Mouse (Mus musculus) C2C12 (cell line): ENCODE measurements around the gene Fads2. TPM values are rescaled to one million over a fixed set of nuclear protein-coding genes. Genes with fewer than 3 reads are reported as not detected.

Source experiments
- H3K27me3 ChIP-seq: one replicate; pipeline ENCODE4 v1.6.1; 2011; ENCODE audit not compliant: control insufficient read depth, insufficient read depth, insufficient read length
- H3K36me3 ChIP-seq: one replicate; pipeline ENCODE4 v1.6.1; 2011; ENCODE audit not compliant: control insufficient read depth, insufficient read depth
- H3K4me3 ChIP-seq: one replicate; pipeline ENCODE4 v1.5.1; 2011; ENCODE audit warnings: mild to moderate bottlenecking, control low read depth; ENCODE audit not compliant: poor library complexity, insufficient read depth, severe bottlenecking
- H3K79me2 ChIP-seq: one replicate; pipeline ENCODE4 v1.6.1; 2011; ENCODE audit not compliant: control insufficient read depth, insufficient read depth
- H3K79me3 ChIP-seq: one replicate; pipeline ENCODE4 v1.6.1; 2011; ENCODE audit warnings: low read depth, control low read depth
- H3ac ChIP-seq: one replicate; pipeline ENCODE3; 2011; ENCODE audit warnings: low read depth; ENCODE audit not compliant: control insufficient read depth, insufficient read length
- CEBPB ChIP-seq: IDR thresholded peaks from one replicate; pipeline ENCODE4 v1.6.1; 2011; ENCODE audit warnings: low read depth, mild to moderate bottlenecking, control low read depth, moderate library complexity
- CTCF ChIP-seq: IDR thresholded peaks from one replicate; pipeline ENCODE4 v1.5.1; 2011; ENCODE audit not compliant: control insufficient read depth, insufficient read depth, insufficient read length
- FOSL1 ChIP-seq: IDR thresholded peaks from one replicate; pipeline ENCODE4 v1.8.0; 2011; ENCODE audit warnings: mild to moderate bottlenecking, low read length; ENCODE audit not compliant: poor library complexity, insufficient read depth, severe bottlenecking
- MAX ChIP-seq: IDR thresholded peaks from one replicate; pipeline ENCODE4 v1.6.1; 2011; ENCODE audit warnings: mild to moderate bottlenecking, control low read depth
- MYOD1 ChIP-seq: IDR thresholded peaks from one replicate; pipeline ENCODE4 v1.6.1; 2011; ENCODE audit warnings: low read depth; ENCODE audit not compliant: control insufficient read depth, insufficient read length
- MYOG ChIP-seq: IDR thresholded peaks from one replicate; pipeline ENCODE4 v1.6.1; 2011; ENCODE audit not compliant: control insufficient read depth, insufficient read length; ENCODE audit errors: extremely low read depth
- USF1 ChIP-seq: IDR thresholded peaks from one replicate; pipeline ENCODE4 v1.6.1; 2011; ENCODE audit warnings: low read depth, mild to moderate bottlenecking, control low read depth, moderate library complexity
- polyA plus RNA-seq: library from polyadenylated mRNA; unstranded; fragments of >200 nt; fragmentation: generic; extraction: Trizol; gene quantifications from one replicate; pipeline ENCODE4 v1.2.1, GENCODE M21; 2012; ENCODE audit warnings: missing spikeins

Fads2 gene
- polyA plus RNA-seq, 1 experiment = 72.6 TPM

- Histone ChIP-seq H3K79me2 (peaks cover 30% of the 10 kb centered on the region), H3K27me3 (no peaks in the 10 kb centered on the region), H3K79me3 (peaks cover 7% of the 10 kb centered on the region), H3K4me3 (no peak overlapping the region), H3ac (no peak overlapping the region), H3K36me3 (peaks cover 94% of the 10 kb centered on the region)
- no peak for TF ChIP-seq MAX
- TF ChIP-seq MYOG = no peak
- no peak for TF ChIP-seq CEBPB
- no peak for TF ChIP-seq CTCF
- no peak for TF ChIP-seq USF1
- no peak for TF ChIP-seq FOSL1
- no peak for TF ChIP-seq MYOD1
Observed at GRCm38 (mm10) chr19:10055261-10055660, 46.3 kb downstream of the Fads2 start.

- no peak for TF ChIP-seq CTCF
- TF ChIP-seq FOSL1 = no peak
- no peak for TF ChIP-seq USF1
- no peak for TF ChIP-seq MYOD1
- no peak for TF ChIP-seq CEBPB
- TF ChIP-seq MYOG = no peak
- no peak for TF ChIP-seq MAX
- H3ac ChIP-seq = no peak overlapping the region
- H3K79me2 ChIP-seq = peaks cover 37% of the 10 kb centered on the region
- H3K79me3 ChIP-seq = peaks cover 12% of the 10 kb centered on the region
- no peaks in the 10 kb centered on the region for H3K27me3 ChIP-seq
- no peak overlapping the region for H3K4me3 ChIP-seq
- peaks cover 93% of the 10 kb centered on the region for H3K36me3 ChIP-seq
Observed at GRCm38 (mm10) chr19:10054361-10055075, 47.0 kb downstream of the Fads2 start.

GRCm38 (mm10) chr19:10053692-10054260, 47.8 kb downstream of the Fads2 start:
- Histone ChIP-seq H3K27me3 (no peaks in the 10 kb centered on the region), H3K79me2 (peaks cover 45% of the 10 kb centered on the region), H3K79me3 (peaks cover 18% of the 10 kb centered on the region), H3K36me3 (peaks cover 93% of the 10 kb centered on the region), H3K4me3 (no peak overlapping the region), H3ac (no peak overlapping the region)
- TF ChIP-seq CEBPB = no peak
- TF ChIP-seq MYOG = no peak
- no peak for TF ChIP-seq USF1
- no peak for TF ChIP-seq FOSL1
- TF ChIP-seq CTCF = no peak
- no peak for TF ChIP-seq MYOD1
- no peak for TF ChIP-seq MAX

DNA sequence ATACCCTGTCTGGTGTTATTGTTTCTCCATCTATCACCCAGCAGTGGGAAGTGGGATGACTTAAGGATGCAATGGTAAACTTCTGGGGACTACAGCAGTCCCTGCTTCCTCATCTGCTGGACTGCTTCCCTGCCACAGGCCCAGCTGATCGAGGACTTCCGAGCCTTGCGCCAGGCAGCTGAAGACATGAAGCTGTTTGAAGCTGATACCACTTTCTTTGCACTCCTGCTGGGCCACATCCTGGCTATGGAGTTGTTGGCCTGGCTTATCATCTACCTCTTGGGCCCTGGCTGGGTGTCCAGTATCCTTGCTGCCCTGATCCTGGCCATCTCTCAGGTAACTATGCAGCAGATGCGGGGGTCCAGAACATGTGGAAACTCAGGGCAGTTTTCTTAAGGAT, 48.8 kb downstream of the Fads2 start:
- Histone ChIP-seq H3K36me3 (peaks cover 82% of the 10 kb centered on the region), H3K27me3 (no peaks in the 10 kb centered on the region), H3K79me2 (peaks cover 55% of the 10 kb centered on the region), H3ac (no peak overlapping the region), H3K79me3 (peaks cover 28% of the 10 kb centered on the region), H3K4me3 (no peak overlapping the region)
- TF ChIP-seq CTCF (no peak), FOSL1 (no peak), MYOD1 (no peak), MAX (no peak), MYOG (no peak), USF1 (no peak), CEBPB (no peak)

DNA sequence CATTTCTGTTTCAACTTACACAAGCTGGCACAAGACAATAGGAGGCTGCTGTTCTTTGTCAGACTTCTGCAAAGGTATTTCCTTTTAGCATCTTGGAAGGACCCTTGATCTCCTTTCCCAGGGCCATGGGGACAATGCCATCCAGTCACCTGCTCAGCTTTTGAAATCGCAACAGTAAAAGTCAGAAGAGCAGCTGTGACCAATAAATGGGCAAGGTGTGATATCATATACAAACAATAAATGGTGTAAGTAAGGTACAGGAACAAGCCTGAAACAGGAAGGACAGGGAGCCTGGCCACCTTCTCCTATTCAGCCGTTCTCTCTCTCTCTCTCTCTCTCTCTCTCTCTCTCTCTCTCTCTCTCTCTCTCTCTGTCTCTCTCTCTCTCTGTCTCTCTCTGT, 51.1 kb downstream of the Fads2 start:
- peaks cover 78% of the 10 kb centered on the region for H3K36me3 ChIP-seq

GRCm38 (mm10) chr19:10049533-10049932, 52.0 kb downstream of the Fads2 start:
- Histone ChIP-seq H3K27me3 (no peaks in the 10 kb centered on the region), H3K79me3 (peaks cover 58% of the 10 kb centered on the region), H3K4me3 (no peak overlapping the region), H3ac (no peak overlapping the region), H3K36me3 (peaks cover 78% of the 10 kb centered on the region), H3K79me2 (peaks cover 87% of the 10 kb centered on the region)
- TF ChIP-seq CTCF (no peak), CEBPB (no peak)

More for the DNA sequence above, 51.1 kb downstream of the Fads2 start:
- H3K27me3 ChIP-seq = no peaks in the 10 kb centered on the region
- no peak overlapping the region for H3ac ChIP-seq
- H3K4me3 ChIP-seq = no peak overlapping the region
- peaks cover 78% of the 10 kb centered on the region for H3K79me2 ChIP-seq
- no peak for TF ChIP-seq MYOD1
- TF ChIP-seq MAX = no peak
- TF ChIP-seq MYOG = no peak
- TF ChIP-seq CTCF = no peak
- no peak for TF ChIP-seq USF1
- TF ChIP-seq FOSL1 = no peak
- no peak for TF ChIP-seq CEBPB
- H3K79me3 ChIP-seq = peaks cover 49% of the 10 kb centered on the region

DNA sequence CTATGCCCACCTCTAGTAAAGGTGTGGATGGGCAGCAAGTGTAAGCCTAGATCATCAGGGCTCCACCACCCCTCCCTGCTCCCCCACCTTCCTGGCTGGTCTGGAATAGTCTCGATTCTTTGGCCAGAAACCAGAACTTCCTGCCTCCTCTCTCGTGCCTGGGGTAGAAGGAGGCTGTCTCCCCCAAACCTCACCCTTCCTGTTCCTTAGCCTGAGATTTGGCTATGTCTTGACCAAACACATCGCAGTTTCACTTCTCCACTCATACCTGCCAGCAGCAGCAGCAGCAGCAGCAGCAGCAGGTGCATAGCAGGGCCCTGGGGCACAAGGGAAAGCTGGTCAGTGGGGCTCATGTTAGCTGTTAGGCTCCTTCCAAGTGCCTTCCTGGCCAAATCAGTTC, 54.6 kb downstream of the Fads2 start:
- peaks cover 59% of the 10 kb centered on the region for H3K36me3 ChIP-seq
- TF ChIP-seq CTCF (no peak), MAX (no peak), USF1 (no peak), FOSL1 (no peak), MYOD1 (no peak), CEBPB (no peak), MYOG (no peak)
- H3K79me2 ChIP-seq = peaks cover 98% of the 10 kb centered on the region
- H3K79me3 ChIP-seq = peaks cover 76% of the 10 kb centered on the region
- H3ac ChIP-seq = no peak overlapping the region
- H3K4me3 ChIP-seq = no peak overlapping the region
- no peaks in the 10 kb centered on the region for H3K27me3 ChIP-seq
